Mouse (Mus musculus): ENCODE measurements around the gene Zfp385b. TPM values are rescaled to one million over a fixed set of nuclear protein-coding genes. Genes with fewer than 3 reads are reported as not detected.

Gene Zfp385b
- polyA plus RNA-seq, 1 experiment, result 0.28 TPM

- H3K4me3 ChIP-seq, result no peak overlapping the region
Observed at GRCm38 (mm10) chr2:77393881-77394280, 425.6 kb downstream of the Zfp385b start.

GRCm38 (mm10) chr2:77388186-77388585 lies 431.3 kb downstream of the Zfp385b start:
- no peak overlapping the region for H3K4me3 ChIP-seq
- H3K79me2 ChIP-seq (ENCODE audit: control insufficient read depth, insufficient read depth), result no peaks in the 10 kb centered on the region
- no peak for TF ChIP-seq POLR2AphosphoS2 (IDR thresholded peaks at IDR 0.05; ENCODE audit: insufficient read length, low read depth)
- no peak for TF ChIP-seq TCF3 (IDR thresholded peaks at IDR 0.05; ENCODE audit: insufficient read length, low read depth)
- H3ac ChIP-seq (ENCODE audit: control insufficient read depth, insufficient read length), result no peak overlapping the region
- H3K27me3 ChIP-seq (ENCODE audit: control insufficient read depth, insufficient read depth, insufficient read length), result peaks cover 12% of the 10 kb centered on the region
- H3K4me2 ChIP-seq (ENCODE audit: low read depth), result no peak overlapping the region
- no peaks in the 10 kb centered on the region for H3K36me3 ChIP-seq (ENCODE audit: control insufficient read depth, insufficient read depth)

More at GRCm38 (mm10) chr2:77393881-77394280, 425.6 kb downstream of the Zfp385b start:
- no peaks in the 10 kb centered on the region for H3K79me2 ChIP-seq (ENCODE audit: control insufficient read depth, insufficient read depth)
- no peak overlapping the region for H3ac ChIP-seq (ENCODE audit: control insufficient read depth, insufficient read length)
- H3K36me3 ChIP-seq (ENCODE audit: control insufficient read depth, insufficient read depth), result no peaks in the 10 kb centered on the region
- no peak overlapping the region for H3K4me2 ChIP-seq (ENCODE audit: low read depth)
- peaks cover 10% of the 10 kb centered on the region for H3K27me3 ChIP-seq (ENCODE audit: control insufficient read depth, insufficient read depth, insufficient read length)
- TF ChIP-seq USF1 (IDR thresholded peaks at IDR 0.05; ENCODE audit: low read depth) (no peak), POLR2AphosphoS2 (IDR thresholded peaks at IDR 0.05; ENCODE audit: insufficient read length, low read depth) (no peak), REST (IDR thresholded peaks at IDR 0.05; ENCODE audit: insufficient read depth, insufficient read length) (no peak), TCF3 (IDR thresholded peaks at IDR 0.05; ENCODE audit: insufficient read length, low read depth) (no peak), MYOG (IDR thresholded peaks at IDR 0.05; ENCODE audit: control insufficient read depth in 1 of 3, insufficient read depth in 1 of 3, insufficient read length in 2 of 3, low read depth in 2 of 3) (no peak), MYOD1 (IDR thresholded peaks at IDR 0.05; ENCODE audit: control insufficient read depth in 1 of 3, insufficient read length in 2 of 3, low read depth in 2 of 3) (no peak), E2F4 (IDR thresholded peaks at IDR 0.05; ENCODE audit: insufficient read depth) (no peak), POLR2A (IDR thresholded peaks at IDR 0.05; ENCODE audit: insufficient read length, low read depth) (no peak)

GRCm38 (mm10) chr2:77386515-77386914 lies 432.9 kb downstream of the Zfp385b start:
- H3K79me2 ChIP-seq (ENCODE audit: control insufficient read depth, insufficient read depth), result no peaks in the 10 kb centered on the region
- no peak overlapping the region for H3K4me2 ChIP-seq (ENCODE audit: low read depth)
- H3K36me3 ChIP-seq (ENCODE audit: control insufficient read depth, insufficient read depth), result no peaks in the 10 kb centered on the region
- TF ChIP-seq E2F4 (IDR thresholded peaks at IDR 0.05; ENCODE audit: insufficient read depth) (no peak), CEBPB (IDR thresholded peaks at IDR 0.05; ENCODE audit: insufficient read depth, poor library complexity, severe bottlenecking) (no peak), POLR2A (IDR thresholded peaks at IDR 0.05; ENCODE audit: insufficient read length, low read depth) (no peak), REST (IDR thresholded peaks at IDR 0.05; ENCODE audit: insufficient read depth, insufficient read length) (no peak), SRF (IDR thresholded peaks at IDR 0.05; ENCODE audit: control insufficient read depth, insufficient read length, low read depth) (no peak), POLR2AphosphoS2 (IDR thresholded peaks at IDR 0.05; ENCODE audit: insufficient read length, low read depth) (no peak), MAX (IDR thresholded peaks at IDR 0.05; ENCODE audit: low read depth) (no peak), MYOG (IDR thresholded peaks at IDR 0.05; ENCODE audit: control insufficient read depth in 1 of 3, insufficient read depth in 1 of 3, insufficient read length in 2 of 3, low read depth in 2 of 3) (no peak), TCF3 (IDR thresholded peaks at IDR 0.05; ENCODE audit: insufficient read length, low read depth) (no peak), MYOD1 (IDR thresholded peaks at IDR 0.05; ENCODE audit: control insufficient read depth in 1 of 3, insufficient read length in 2 of 3, low read depth in 2 of 3) (no peak)
- peaks cover 12% of the 10 kb centered on the region for H3K27me3 ChIP-seq (ENCODE audit: control insufficient read depth, insufficient read depth, insufficient read length)
- H3K4me3 ChIP-seq, result no peak overlapping the region
- H3ac ChIP-seq (ENCODE audit: control insufficient read depth, insufficient read length), result no peak overlapping the region

- TF ChIP-seq TCF3 (IDR thresholded peaks at IDR 0.05; ENCODE audit: insufficient read length, low read depth) (no peak), SRF (IDR thresholded peaks at IDR 0.05; ENCODE audit: control insufficient read depth, insufficient read length, low read depth) (no peak), TCF12 (IDR thresholded peaks at IDR 0.05; ENCODE audit: insufficient read depth, poor library complexity, severe bottlenecking) (no peak), MAX (IDR thresholded peaks at IDR 0.05; ENCODE audit: low read depth) (no peak), USF1 (IDR thresholded peaks at IDR 0.05; ENCODE audit: low read depth) (no peak), E2F4 (IDR thresholded peaks at IDR 0.05; ENCODE audit: insufficient read depth) (no peak), POLR2AphosphoS2 (IDR thresholded peaks at IDR 0.05; ENCODE audit: insufficient read length, low read depth) (no peak)
- Histone ChIP-seq H3K4me3 (no peak overlapping the region), H3K4me2 (ENCODE audit: low read depth) (no peak overlapping the region), H3K79me2 (ENCODE audit: control insufficient read depth, insufficient read depth) (no peaks in the 10 kb centered on the region), H3ac (ENCODE audit: control insufficient read depth, insufficient read length) (no peak overlapping the region), H3K27me3 (ENCODE audit: control insufficient read depth, insufficient read depth, insufficient read length) (no peaks in the 10 kb centered on the region), H3K36me3 (ENCODE audit: control insufficient read depth, insufficient read depth) (no peaks in the 10 kb centered on the region)
Observed at GRCm38 (mm10) chr2:77382766-77383165, 436.7 kb downstream of the Zfp385b start.

GRCm38 (mm10) chr2:77379907-77380306 lies 439.5 kb downstream of the Zfp385b start:
- H3K4me3 ChIP-seq, result no peak overlapping the region
- H3K4me2 ChIP-seq (ENCODE audit: low read depth), result no peak overlapping the region
- H3K27me3 ChIP-seq (ENCODE audit: control insufficient read depth, insufficient read depth, insufficient read length), result no peaks in the 10 kb centered on the region
- no peaks in the 10 kb centered on the region for H3K79me2 ChIP-seq (ENCODE audit: control insufficient read depth, insufficient read depth)
- no peaks in the 10 kb centered on the region for H3K36me3 ChIP-seq (ENCODE audit: control insufficient read depth, insufficient read depth)
- no peak overlapping the region for H3ac ChIP-seq (ENCODE audit: control insufficient read depth, insufficient read length)
- TF ChIP-seq POLR2A (IDR thresholded peaks at IDR 0.05; ENCODE audit: insufficient read length, low read depth) (no peak), E2F4 (IDR thresholded peaks at IDR 0.05; ENCODE audit: insufficient read depth) (no peak), REST (IDR thresholded peaks at IDR 0.05; ENCODE audit: insufficient read depth, insufficient read length) (no peak), SRF (IDR thresholded peaks at IDR 0.05; ENCODE audit: control insufficient read depth, insufficient read length, low read depth) (no peak), MYOD1 (IDR thresholded peaks at IDR 0.05; ENCODE audit: control insufficient read depth in 1 of 3, insufficient read length in 2 of 3, low read depth in 2 of 3) (no peak), USF1 (IDR thresholded peaks at IDR 0.05; ENCODE audit: low read depth) (no peak), TCF12 (IDR thresholded peaks at IDR 0.05; ENCODE audit: insufficient read depth, poor library complexity, severe bottlenecking) (no peak), MYOG (IDR thresholded peaks at IDR 0.05; ENCODE audit: control insufficient read depth in 1 of 3, insufficient read depth in 1 of 3, insufficient read length in 2 of 3, low read depth in 2 of 3) (no peak), CEBPB (IDR thresholded peaks at IDR 0.05; ENCODE audit: insufficient read depth, poor library complexity, severe bottlenecking) (no peak), POLR2AphosphoS2 (IDR thresholded peaks at IDR 0.05; ENCODE audit: insufficient read length, low read depth) (no peak), TCF3 (IDR thresholded peaks at IDR 0.05; ENCODE audit: insufficient read length, low read depth) (no peak), MAX (IDR thresholded peaks at IDR 0.05; ENCODE audit: low read depth) (no peak)
